Mouse (Mus musculus): ENCODE data around the gene Pqlc2.

DNA sequence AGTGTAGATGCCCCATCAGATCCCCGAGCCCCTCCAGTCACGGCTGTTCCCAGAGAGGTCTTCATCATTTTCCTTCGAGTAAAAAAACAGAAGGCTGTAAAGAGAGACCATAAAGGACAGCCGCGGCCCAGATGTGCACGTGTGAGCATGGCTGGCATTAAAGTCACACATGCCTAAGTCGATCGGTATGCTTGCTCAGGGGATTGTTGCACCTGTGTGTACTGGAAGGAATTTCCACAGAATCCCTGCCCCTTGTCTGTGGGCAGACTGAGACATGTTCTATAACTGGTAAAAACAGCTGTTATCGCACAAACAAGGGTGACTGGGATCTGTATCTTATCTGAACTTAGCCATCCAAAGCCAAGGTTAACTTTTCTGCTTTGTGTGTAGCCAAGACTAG lies 38.9 kb downstream of the Pqlc2 start:
- TF ChIP-seq CTCF (IDR thresholded peaks at IDR 0.05; ENCODE audit: control insufficient read depth, insufficient read depth, low read length), result no peak
- no peak for TF ChIP-seq POLR2A (IDR thresholded peaks at IDR 0.05; ENCODE audit: borderline replicate concordance, control insufficient read depth, low read depth, low read length)
